Mouse (Mus musculus) yolk sac, embryonic 10.5 days (tissue): Measurements from ENCODE around the gene Atf5.

Experiments
- DNase-seq: peaks from one replicate; pipeline ENCODE4 v3.0.0-alpha.2; 2017; ENCODE audit warnings: low spot score

Atf5 gene

GRCm38 (mm10) chr7:44820525-44820924 is 4.1 kb upstream of the Atf5 start:
- DNase-seq: no peak

GRCm38 (mm10) chr7:44819863-44820262 is 3.4 kb upstream of the Atf5 start:
- no peak for DNase-seq

GRCm38 (mm10) chr7:44819391-44819790 is 2.9 kb upstream of the Atf5 start:
- DNase-seq: no peak

GRCm38 (mm10) chr7:44818751-44819235 is 2.3 kb upstream of the Atf5 start:
- no peak for DNase-seq

GRCm38 (mm10) chr7:44818164-44818563 is 1.7 kb upstream of the Atf5 start:
- no peak for DNase-seq

- no peak for DNase-seq
Measured at GRCm38 (mm10) chr7:44817441-44817840, 983 bp upstream of the Atf5 start.

- peak; percentile 99 for DNase-seq
Measured at GRCm38 (mm10) chr7:44815721-44816469, 563 bp downstream of the Atf5 start, which contains the start of the genes Nup62 and Il4i1. Gene Nup62, plus strand, starts transcription at chr7:44816088. Gene Il4i1, plus strand, starts transcription at chr7:44816387.

- DNase-seq: no peak
Measured at GRCm38 (mm10) chr7:44814952-44815553, 1.4 kb downstream of the Atf5 start.

- no peak for DNase-seq
Measured at GRCm38 (mm10) chr7:44814423-44814822, 2.0 kb downstream of the Atf5 start.

GRCm38 (mm10) chr7:44813985-44814384 is 2.5 kb downstream of the Atf5 start:
- no peak for DNase-seq

GRCm38 (mm10) chr7:44812651-44813325 is 3.7 kb downstream of the Atf5 start:
- DNase-seq: no peak

GRCm38 (mm10) chr7:44810819-44811557 is 5.5 kb downstream of the Atf5 start:
- DNase-seq: no peak

GRCm38 (mm10) chr7:44810365-44810764 is 6.1 kb downstream of the Atf5 start:
- no peak for DNase-seq

- DNase-seq: no peak
Measured at GRCm38 (mm10) chr7:44809466-44809865, 7.0 kb downstream of the Atf5 start.

GRCm38 (mm10) chr7:44808927-44809326 is 7.5 kb downstream of the Atf5 start:
- no peak for DNase-seq

- peak; percentile 26 for DNase-seq
Measured at GRCm38 (mm10) chr7:44792781-44793180, 23.7 kb downstream of the Atf5 start.

- no peak for DNase-seq
Measured at GRCm38 (mm10) chr7:44790066-44790465, 26.4 kb downstream of the Atf5 start.

GRCm38 (mm10) chr7:44789531-44789930 is 26.9 kb downstream of the Atf5 start:
- DNase-seq: no peak

- no peak for DNase-seq
Measured at GRCm38 (mm10) chr7:44780101-44780500, 36.4 kb downstream of the Atf5 start.

GRCm38 (mm10) chr7:44776849-44777498 is 39.5 kb downstream of the Atf5 start:
- no peak for DNase-seq

GRCm38 (mm10) chr7:44772591-44773204 is 43.8 kb downstream of the Atf5 start:
- DNase-seq: peak; percentile 10
